Mouse (Mus musculus) bone marrow macrophage, adult 2 months (primary cell): ENCODE measurements around the gene Tbc1d20.

Source experiments
- CTCF ChIP-seq: IDR thresholded peaks from 2 replicates; pipeline ENCODE4 v1.5.1; 2012; ENCODE audit warnings: low read depth, mild to moderate bottlenecking, low read length, moderate library complexity
- POLR2A ChIP-seq: IDR thresholded peaks from 2 replicates; pipeline ENCODE4 v1.6.1; 2012; ENCODE audit warnings: mild to moderate bottlenecking, low read depth, low read length, borderline replicate concordance

- TF ChIP-seq CTCF (no peak), POLR2A (no peak)
Measured at GRCm38 (mm10) chr2:152345393-152345792, 51.8 kb downstream of the Tbc1d20 start.
